Mouse (Mus musculus): ENCODE data around the gene Upp2. TPM values are rescaled to one million over a fixed set of nuclear protein-coding genes. Genes with fewer than 3 reads are reported as not detected.

Gene Upp2
- polyA plus RNA-seq, 1 experiment from 2014 or later, result 11.4 TPM

DNA sequence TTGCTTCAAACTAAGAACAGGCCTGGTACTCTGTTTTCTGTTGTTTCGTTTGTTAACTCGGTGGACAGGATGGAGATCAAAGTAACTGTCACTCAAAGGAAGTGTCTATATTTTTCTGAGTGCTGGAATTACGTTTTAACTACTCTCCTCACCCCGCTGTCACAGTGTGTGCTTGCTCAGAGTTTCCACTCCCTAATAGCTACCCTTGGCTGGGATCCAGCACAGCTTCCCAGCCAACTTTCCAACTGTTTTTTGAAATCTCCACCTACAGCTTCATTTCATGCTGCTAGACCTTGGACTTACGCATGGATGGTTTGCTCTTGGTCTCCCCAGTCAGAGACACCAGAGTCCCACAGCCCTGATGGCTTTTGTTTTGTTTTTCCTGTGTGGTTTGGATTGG is 144.8 kb downstream of the Upp2 start:
- WGBS, result 20% methylated on average over 5 of the region's 5 CpGs
- H3K4me2 ChIP-seq, result no peak overlapping the region
- no peaks in the 10 kb centered on the region for H3K9me3 ChIP-seq
- H3K4me1 ChIP-seq, result peaks cover 37% of the 10 kb centered on the region
- no peak overlapping the region for H3K9ac ChIP-seq
- peak overlapping the region; percentile 72 for H3K27ac ChIP-seq
- H3K36me3 ChIP-seq, result no peaks in the 10 kb centered on the region
- no peaks in the 10 kb centered on the region for H3K27me3 ChIP-seq
- no peak for ATAC-seq (ENCODE audit: insufficient number of reproducible peaks, insufficient read depth, low FRiP score, low TSS enrichment, low read depth)
- H3K4me3 ChIP-seq, result no peak overlapping the region

DNA sequence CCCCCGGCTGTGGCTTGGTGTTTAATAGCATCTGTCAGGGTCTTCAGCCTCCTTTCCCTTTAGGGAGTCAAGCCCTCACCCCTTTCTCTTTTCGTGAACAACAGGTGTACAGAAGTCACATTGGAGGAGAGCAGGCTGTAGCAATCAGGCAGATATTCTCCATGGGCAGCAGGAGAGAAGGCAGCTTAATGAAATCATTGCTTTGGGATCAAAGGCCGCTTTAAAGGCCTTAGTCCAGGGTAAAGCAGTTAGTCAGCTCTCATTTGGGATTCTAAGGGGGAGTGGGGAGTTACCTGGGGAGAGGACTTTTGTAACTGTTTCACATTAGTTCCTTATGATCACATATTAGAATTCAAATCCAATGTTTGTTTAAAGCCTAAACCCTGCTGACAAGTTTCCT is 150.8 kb downstream of the Upp2 start:
- 41% methylated on average over 3 of the region's 3 CpGs for WGBS
- H3K36me3 ChIP-seq, result no peaks in the 10 kb centered on the region
- H3K27me3 ChIP-seq, result no peaks in the 10 kb centered on the region
- no peak overlapping the region for H3K4me3 ChIP-seq
- no peak overlapping the region for H3K4me2 ChIP-seq
- H3K4me1 ChIP-seq, result 0 out of 2 replicates have a peak, but pooled peaks cover 3% of the 10 kb centered on the region
- no peak for ATAC-seq (ENCODE audit: insufficient number of reproducible peaks, insufficient read depth, low FRiP score, low TSS enrichment, low read depth)
- H3K9ac ChIP-seq, result no peak overlapping the region
- H3K9me3 ChIP-seq, result peaks cover 4% of the 10 kb centered on the region; the same call in 1 of the 2 replicates
- H3K27ac ChIP-seq, result no peak overlapping the region

DNA sequence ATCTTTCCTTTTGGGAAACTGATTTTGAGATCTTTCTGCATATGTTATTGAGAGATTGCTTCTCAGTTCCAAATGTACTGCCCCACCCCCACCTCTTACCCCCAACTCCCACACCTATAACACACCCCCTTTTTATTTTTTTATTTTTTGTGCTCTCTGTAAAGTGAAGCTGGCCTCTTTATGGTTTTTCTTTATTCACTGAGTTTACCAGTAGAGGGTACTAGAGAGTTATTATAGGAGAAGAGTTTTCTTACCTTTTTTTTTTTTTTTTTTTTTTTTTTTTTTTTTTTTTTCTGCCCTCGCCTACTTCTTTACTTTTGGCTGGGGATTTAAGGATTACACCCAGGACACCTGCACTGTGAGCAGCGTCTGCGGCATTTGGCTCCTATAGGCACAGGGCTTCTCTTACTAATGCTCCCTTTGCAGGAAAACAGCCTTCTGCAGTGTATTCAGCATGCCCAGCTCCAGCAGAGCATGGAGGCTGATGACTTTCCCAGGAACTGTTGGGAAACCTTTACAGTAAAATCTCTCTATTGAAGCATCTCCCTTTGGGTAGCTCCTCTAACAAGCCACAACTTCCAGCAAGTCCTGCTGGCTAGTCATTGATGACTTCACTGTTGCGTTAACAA is 170.2 kb downstream of the Upp2 start:
- no peak overlapping the region for H3K27ac ChIP-seq
- no peaks in the 10 kb centered on the region for H3K27me3 ChIP-seq
- no peaks in the 10 kb centered on the region for H3K9me3 ChIP-seq
- no peak overlapping the region for H3K4me3 ChIP-seq
- no peaks in the 10 kb centered on the region for H3K4me1 ChIP-seq
- no peaks in the 10 kb centered on the region for H3K36me3 ChIP-seq
- H3K9ac ChIP-seq, result no peak overlapping the region
- ATAC-seq (ENCODE audit: insufficient number of reproducible peaks, insufficient read depth, low FRiP score, low TSS enrichment, low read depth), result no peak
- H3K4me2 ChIP-seq, result no peak overlapping the region
- whole genome bisulfite sequencing, result 33% methylated on average over 4 of the region's 4 CpGs

DNA sequence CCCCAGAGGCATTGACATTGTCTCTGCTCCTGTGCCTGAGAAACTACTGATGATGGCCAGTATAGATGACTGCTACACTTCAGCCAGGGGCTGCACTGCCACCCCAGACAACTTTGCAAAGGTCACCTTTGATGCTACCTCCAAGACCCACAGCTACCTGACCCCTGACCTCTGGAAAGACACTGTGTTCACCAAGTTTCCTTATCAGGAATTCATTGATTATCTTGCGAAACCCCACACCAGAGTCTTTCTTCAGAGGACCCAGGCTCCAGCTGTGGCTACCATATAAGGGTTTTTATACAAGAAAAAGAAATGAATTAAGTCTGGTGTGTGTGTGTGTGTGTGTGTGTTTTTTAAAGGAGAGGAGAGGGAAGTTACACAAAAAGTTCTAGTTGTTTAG is 174.1 kb downstream of the Upp2 start:
- Histone ChIP-seq H3K4me3 (no peak overlapping the region), H3K4me2 (no peak overlapping the region), H3K27me3 (no peaks in the 10 kb centered on the region), H3K36me3 (no peaks in the 10 kb centered on the region), H3K4me1 (no peaks in the 10 kb centered on the region), H3K9ac (no peak overlapping the region), H3K27ac (no peak overlapping the region), H3K9me3 (no peaks in the 10 kb centered on the region)
- WGBS, result 88% methylated on average over 1 of the region's 1 CpGs
- ATAC-seq (ENCODE audit: insufficient number of reproducible peaks, insufficient read depth, low FRiP score, low TSS enrichment, low read depth), result no peak

DNA sequence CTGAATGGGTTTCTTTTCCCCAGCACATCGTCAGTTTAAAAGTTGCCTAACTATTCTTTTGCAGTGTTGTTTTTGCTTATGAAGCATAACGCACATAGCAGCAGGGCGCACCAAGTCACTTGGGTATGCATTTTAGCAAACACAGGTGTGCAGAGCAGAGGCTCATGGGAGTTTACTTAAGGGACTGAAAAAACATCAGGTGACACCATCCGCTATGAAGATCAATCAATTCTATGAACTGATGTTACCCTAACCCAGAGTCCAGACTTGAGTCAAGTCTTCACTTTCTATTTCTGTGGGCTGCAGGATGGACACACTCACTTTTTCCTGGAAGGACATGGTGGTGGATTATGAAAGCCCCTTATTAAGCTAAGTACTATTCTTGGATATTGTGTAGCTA is 174.9 kb downstream of the Upp2 start:
- no peak overlapping the region for H3K27ac ChIP-seq
- no peaks in the 10 kb centered on the region for H3K36me3 ChIP-seq
- no peaks in the 10 kb centered on the region for H3K9me3 ChIP-seq
- no peak overlapping the region for H3K4me3 ChIP-seq
- WGBS, result 90% methylated on average over 4 of the region's 4 CpGs
- H3K4me1 ChIP-seq, result no peaks in the 10 kb centered on the region
- no peak overlapping the region for H3K9ac ChIP-seq
- H3K4me2 ChIP-seq, result no peak overlapping the region
- no peak for ATAC-seq (ENCODE audit: insufficient number of reproducible peaks, insufficient read depth, low FRiP score, low TSS enrichment, low read depth)
- no peaks in the 10 kb centered on the region for H3K27me3 ChIP-seq

DNA sequence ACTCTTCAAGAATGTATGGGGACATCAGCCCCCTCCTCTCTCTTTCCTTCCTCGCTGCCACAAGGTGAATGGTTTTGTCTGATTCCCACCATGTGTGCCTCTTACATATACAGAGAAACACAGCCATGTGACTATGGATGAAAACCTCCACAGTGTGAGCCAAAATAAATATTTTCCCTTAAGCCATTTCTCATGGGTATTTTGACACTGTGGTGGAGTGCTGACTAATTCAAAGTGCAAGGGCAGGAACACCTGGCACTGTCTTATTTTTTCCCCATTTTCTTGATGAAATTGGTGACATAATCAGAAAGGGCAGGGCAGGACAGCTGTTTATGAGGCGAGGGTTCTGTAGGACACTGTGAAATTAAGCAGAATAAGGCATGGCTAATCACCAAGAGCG is 176.3 kb downstream of the Upp2 start:
- no peak overlapping the region for H3K27ac ChIP-seq
- no peaks in the 10 kb centered on the region for H3K27me3 ChIP-seq
- no peak for ATAC-seq (ENCODE audit: insufficient number of reproducible peaks, insufficient read depth, low FRiP score, low TSS enrichment, low read depth)
- no peak overlapping the region for H3K9ac ChIP-seq
- no peaks in the 10 kb centered on the region for H3K9me3 ChIP-seq
- H3K36me3 ChIP-seq, result no peaks in the 10 kb centered on the region
- no peaks in the 10 kb centered on the region for H3K4me1 ChIP-seq
- no peak overlapping the region for H3K4me2 ChIP-seq
- no peak overlapping the region for H3K4me3 ChIP-seq
- WGBS, result 79% methylated on average over 3 of the region's 3 CpGs

DNA sequence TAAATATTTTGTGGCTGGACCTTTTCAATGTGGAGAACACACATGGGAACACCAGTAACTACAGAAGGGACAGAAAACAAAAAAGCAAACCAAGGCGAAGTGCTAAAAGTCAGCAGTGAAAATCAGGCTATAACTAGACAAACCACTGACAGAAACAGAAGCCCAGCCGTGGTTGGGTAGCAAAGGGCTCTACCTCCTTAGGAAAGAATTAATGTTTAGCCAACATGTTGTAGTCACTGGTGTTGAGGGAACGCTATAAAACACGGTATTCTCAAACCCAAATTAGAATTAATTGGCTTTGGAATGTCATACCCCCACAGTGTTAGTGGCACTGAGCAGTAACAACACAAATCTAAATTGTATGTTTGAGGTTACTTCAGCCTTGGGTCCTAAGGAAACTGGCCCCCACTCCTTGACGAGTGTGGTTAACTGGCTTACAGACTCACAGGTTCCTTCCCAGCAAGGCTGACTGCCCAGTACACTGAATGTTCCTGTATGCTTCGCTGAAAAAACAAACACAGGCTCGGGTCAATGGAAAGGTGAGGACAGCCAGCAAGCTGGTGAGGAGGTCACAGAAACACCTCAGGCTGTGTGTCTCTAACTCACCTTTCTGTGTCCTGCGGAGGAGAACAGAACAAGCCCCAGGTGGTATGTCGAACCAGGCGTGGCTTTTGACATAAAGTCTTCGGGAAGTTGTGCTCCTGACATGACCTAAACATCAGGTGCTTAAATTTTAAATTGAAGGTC is 180.6 kb downstream of the Upp2 start:
- no peak overlapping the region for H3K4me2 ChIP-seq
- 0 out of 2 replicates have a peak, but pooled peaks cover 3% of the 10 kb centered on the region for H3K9me3 ChIP-seq
- no peak overlapping the region for H3K27ac ChIP-seq
- WGBS, result 61% methylated on average over 11 of the region's 11 CpGs
- no peaks in the 10 kb centered on the region for H3K36me3 ChIP-seq
- H3K27me3 ChIP-seq, result no peaks in the 10 kb centered on the region
- no peak overlapping the region for H3K9ac ChIP-seq
- no peaks in the 10 kb centered on the region for H3K4me1 ChIP-seq
- H3K4me3 ChIP-seq, result no peak overlapping the region
- ATAC-seq (ENCODE audit: insufficient number of reproducible peaks, insufficient read depth, low FRiP score, low TSS enrichment, low read depth), result no peak

DNA sequence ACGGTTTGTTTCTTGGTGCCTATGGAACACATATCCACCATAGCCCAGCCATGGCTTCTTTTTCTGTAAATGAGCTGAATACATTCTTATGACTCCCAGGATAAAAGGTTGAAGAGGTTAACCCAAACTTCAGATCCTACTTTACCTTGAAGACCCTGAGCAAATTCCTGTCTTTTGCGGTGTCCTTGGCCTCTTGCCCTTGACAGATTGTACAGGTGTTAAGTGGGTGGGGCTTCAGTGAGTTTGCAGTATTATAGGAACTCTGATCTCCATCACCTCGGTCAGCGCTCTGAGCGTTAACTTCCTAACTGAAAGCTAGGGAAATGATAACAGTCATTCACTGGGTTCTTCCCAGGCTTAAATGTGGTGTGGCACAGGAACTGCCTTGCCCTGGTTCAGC is 181.2 kb downstream of the Upp2 start:
- Histone ChIP-seq H3K4me3 (no peak overlapping the region), H3K4me2 (no peak overlapping the region), H3K27me3 (no peaks in the 10 kb centered on the region), H3K9ac (no peak overlapping the region), H3K27ac (no peak overlapping the region), H3K4me1 (no peaks in the 10 kb centered on the region), H3K9me3 (0 out of 2 replicates have a peak, but pooled peaks cover 3% of the 10 kb centered on the region), H3K36me3 (no peaks in the 10 kb centered on the region)
- 83% methylated on average over 5 of the region's 5 CpGs for WGBS
- no peak for ATAC-seq (ENCODE audit: insufficient number of reproducible peaks, insufficient read depth, low FRiP score, low TSS enrichment, low read depth)

DNA sequence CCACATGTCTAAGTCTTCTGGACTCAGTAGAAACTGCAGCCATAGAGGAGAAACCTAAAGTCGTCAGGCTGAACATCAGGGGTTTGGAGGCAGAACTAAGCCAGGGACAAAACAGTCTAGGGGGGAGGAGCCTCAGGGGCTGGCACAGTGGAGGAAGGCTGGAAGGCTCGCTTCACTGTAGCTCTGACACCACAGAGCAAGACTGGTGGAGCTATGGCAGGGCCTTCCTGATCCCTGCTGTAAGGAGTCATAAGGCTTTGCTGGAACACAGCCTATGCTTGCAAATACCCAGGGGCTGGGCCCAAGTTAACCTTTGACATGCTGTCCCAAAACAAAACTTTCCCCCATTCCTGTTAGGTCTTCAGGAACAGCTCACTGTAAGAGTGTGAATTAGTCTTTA is 185.8 kb downstream of the Upp2 start:
- Histone ChIP-seq H3K27ac (no peak overlapping the region), H3K9me3 (0 out of 2 replicates have a peak, but pooled peaks cover 3% of the 10 kb centered on the region), H3K4me1 (no peaks in the 10 kb centered on the region), H3K4me2 (no peak overlapping the region), H3K36me3 (no peaks in the 10 kb centered on the region), H3K27me3 (no peaks in the 10 kb centered on the region), H3K9ac (no peak overlapping the region), H3K4me3 (no peak overlapping the region)
- 28% methylated on average over 2 of the region's 2 CpGs for WGBS
- no peak for ATAC-seq (ENCODE audit: insufficient number of reproducible peaks, insufficient read depth, low FRiP score, low TSS enrichment, low read depth)

DNA sequence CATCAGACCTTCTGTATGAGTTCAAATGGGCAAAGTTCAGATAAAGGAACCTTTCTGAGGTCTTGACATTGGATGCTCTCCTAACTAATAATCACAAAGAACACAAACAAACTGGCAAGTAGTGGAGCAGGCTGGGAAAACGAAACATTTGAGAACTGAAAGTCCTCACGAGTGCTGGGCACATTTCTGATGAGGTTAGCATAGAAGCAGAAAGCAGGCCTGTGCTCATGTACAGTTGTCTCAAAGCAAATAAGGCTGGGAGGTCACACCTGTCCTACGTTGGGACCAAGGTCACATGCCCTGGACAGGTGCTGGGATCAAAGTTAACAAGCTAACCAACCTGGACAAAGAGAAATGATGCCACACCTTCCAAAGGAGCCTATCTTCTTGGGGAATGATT is 187.6 kb downstream of the Upp2 start:
- Histone ChIP-seq H3K27me3 (no peaks in the 10 kb centered on the region), H3K4me3 (no peak overlapping the region), H3K27ac (no peak overlapping the region), H3K4me1 (no peaks in the 10 kb centered on the region), H3K9me3 (0 out of 2 replicates have a peak, but pooled peaks cover 3% of the 10 kb centered on the region), H3K9ac (no peak overlapping the region), H3K4me2 (no peak overlapping the region), H3K36me3 (no peaks in the 10 kb centered on the region)
- WGBS, result 80% methylated on average over 3 of the region's 3 CpGs
- ATAC-seq (ENCODE audit: insufficient number of reproducible peaks, insufficient read depth, low FRiP score, low TSS enrichment, low read depth), result no peak

DNA sequence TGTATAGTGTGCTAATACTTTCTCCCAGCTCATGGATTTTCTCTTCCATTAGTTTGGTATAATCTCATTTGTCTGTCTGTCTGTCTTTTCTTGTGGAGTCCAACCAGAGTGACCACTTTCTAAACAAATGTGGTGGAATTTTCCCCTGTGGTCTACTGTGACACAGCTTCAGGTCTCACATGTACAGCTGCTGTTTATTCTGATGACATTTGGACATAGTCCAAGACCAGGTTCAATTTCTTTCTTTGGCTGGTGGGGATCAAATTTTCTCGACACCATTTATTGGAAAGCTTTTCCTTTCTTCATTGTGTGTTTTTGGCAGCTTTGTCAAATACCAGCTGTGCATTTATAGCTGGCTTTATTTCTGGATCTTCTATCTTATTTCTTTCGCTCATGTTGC is 191.0 kb downstream of the Upp2 start:
- Histone ChIP-seq H3K9ac (no peak overlapping the region), H3K4me2 (no peak overlapping the region), H3K36me3 (no peaks in the 10 kb centered on the region), H3K27ac (no peak overlapping the region), H3K27me3 (0 out of 2 replicates have a peak, but pooled peaks cover 3% of the 10 kb centered on the region), H3K4me3 (no peak overlapping the region), H3K9me3 (no peaks in the 10 kb centered on the region), H3K4me1 (no peaks in the 10 kb centered on the region)
- 43% methylated on average over 2 of the region's 2 CpGs for WGBS
- no peak for ATAC-seq (ENCODE audit: insufficient number of reproducible peaks, insufficient read depth, low FRiP score, low TSS enrichment, low read depth)

DNA sequence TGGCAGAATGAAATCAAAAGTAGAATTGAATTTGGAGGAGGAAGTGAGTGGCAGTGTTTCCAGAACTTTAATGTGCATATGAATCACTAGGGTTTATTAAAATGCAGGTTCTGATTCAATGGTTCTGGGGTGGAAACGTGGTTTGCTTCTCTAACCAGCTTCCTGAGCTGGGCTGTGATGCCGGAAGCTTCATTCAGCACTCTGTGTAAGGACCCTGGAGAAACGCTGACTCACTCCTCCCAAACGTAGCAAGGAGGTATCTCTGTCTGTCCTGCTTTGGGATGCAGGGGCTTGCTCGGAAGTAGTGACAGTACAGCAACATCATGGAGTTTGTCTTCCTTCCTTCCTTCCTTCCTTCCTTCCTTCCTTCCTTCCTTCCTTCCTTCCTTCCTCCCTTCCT is 192.6 kb downstream of the Upp2 start:
- Histone ChIP-seq H3K9me3 (no peaks in the 10 kb centered on the region), H3K9ac (no peak overlapping the region), H3K36me3 (no peaks in the 10 kb centered on the region), H3K4me3 (no peak overlapping the region), H3K27ac (no peak overlapping the region), H3K4me2 (no peak overlapping the region), H3K27me3 (0 out of 2 replicates have a peak, but pooled peaks cover 3% of the 10 kb centered on the region), H3K4me1 (no peaks in the 10 kb centered on the region)
- WGBS, result 55% methylated on average over 5 of the region's 5 CpGs
- ATAC-seq (ENCODE audit: insufficient number of reproducible peaks, insufficient read depth, low FRiP score, low TSS enrichment, low read depth), result no peak

Data from embryonic facial prominence, embryonic 13.5 days (tissue).